Mouse (Mus musculus) urinary bladder, postnatal 36 days (tissue): Measurements from ENCODE around the gene Prkag1.

Source experiments
- DNase-seq, 2 experiments: peaks; one replicate each; pipeline ENCODE4 v3.0.0; 2022; ENCODE audit warnings: low spot score in 2 of 2, mixed read lengths in 1 of 2

Gene Prkag1

GRCm38 (mm10) chr15:98793141-98793698, 38.1 kb downstream of the Prkag1 start:
- DNase-seq, result no peak

- DNase-seq, result no peak
Observed at GRCm38 (mm10) chr15:98792233-98793020, 38.9 kb downstream of the Prkag1 start.

- no peak for DNase-seq
Observed at GRCm38 (mm10) chr15:98791771-98792170, 39.5 kb downstream of the Prkag1 start.

GRCm38 (mm10) chr15:98791221-98791620, 40.1 kb downstream of the Prkag1 start:
- DNase-seq, result no peak

GRCm38 (mm10) chr15:98790761-98791160, 40.6 kb downstream of the Prkag1 start:
- no peak for DNase-seq

GRCm38 (mm10) chr15:98789661-98790535, 41.4 kb downstream of the Prkag1 start, which contains the start of gene Wnt1:
Gene Wnt1, plus strand, starts transcription at chr15:98789857.
- DNase-seq, result no peak

GRCm38 (mm10) chr15:98788972-98789660, 42.2 kb downstream of the Prkag1 start:
- DNase-seq, result no peak

GRCm38 (mm10) chr15:98787930-98788329, 43.4 kb downstream of the Prkag1 start:
- DNase-seq, result no peak

GRCm38 (mm10) chr15:98785744-98786143, 45.6 kb downstream of the Prkag1 start:
- DNase-seq, result no peak

GRCm38 (mm10) chr15:98781166-98781565, 50.2 kb downstream of the Prkag1 start:
- no peak for DNase-seq

GRCm38 (mm10) chr15:98780573-98780972, 50.7 kb downstream of the Prkag1 start:
- DNase-seq, result peak; percentile 30 to 65

- peak; percentile 21 to 69 for DNase-seq
Observed at GRCm38 (mm10) chr15:98780075-98780474, 51.2 kb downstream of the Prkag1 start.

GRCm38 (mm10) chr15:98778806-98779205, 52.5 kb downstream of the Prkag1 start:
- no peak for DNase-seq

GRCm38 (mm10) chr15:98778191-98778770, 53.0 kb downstream of the Prkag1 start:
- DNase-seq, result no peak

- DNase-seq, result no peak
Observed at GRCm38 (mm10) chr15:98777762-98778161, 53.6 kb downstream of the Prkag1 start, which contains the start of gene Wnt10b. Gene Wnt10b, minus strand, starts transcription at chr15:98778150.

GRCm38 (mm10) chr15:98777005-98777616, 54.2 kb downstream of the Prkag1 start:
- DNase-seq, result no peak

GRCm38 (mm10) chr15:98776280-98777004, 54.9 kb downstream of the Prkag1 start:
- DNase-seq, result no peak

GRCm38 (mm10) chr15:98775533-98775932, 55.8 kb downstream of the Prkag1 start:
- no peak for DNase-seq

GRCm38 (mm10) chr15:98774096-98774495, 57.2 kb downstream of the Prkag1 start:
- no peak for DNase-seq
